Comparison of ENCODE assay signal across 11 mouse cellular contexts in the genomic region with DNA sequence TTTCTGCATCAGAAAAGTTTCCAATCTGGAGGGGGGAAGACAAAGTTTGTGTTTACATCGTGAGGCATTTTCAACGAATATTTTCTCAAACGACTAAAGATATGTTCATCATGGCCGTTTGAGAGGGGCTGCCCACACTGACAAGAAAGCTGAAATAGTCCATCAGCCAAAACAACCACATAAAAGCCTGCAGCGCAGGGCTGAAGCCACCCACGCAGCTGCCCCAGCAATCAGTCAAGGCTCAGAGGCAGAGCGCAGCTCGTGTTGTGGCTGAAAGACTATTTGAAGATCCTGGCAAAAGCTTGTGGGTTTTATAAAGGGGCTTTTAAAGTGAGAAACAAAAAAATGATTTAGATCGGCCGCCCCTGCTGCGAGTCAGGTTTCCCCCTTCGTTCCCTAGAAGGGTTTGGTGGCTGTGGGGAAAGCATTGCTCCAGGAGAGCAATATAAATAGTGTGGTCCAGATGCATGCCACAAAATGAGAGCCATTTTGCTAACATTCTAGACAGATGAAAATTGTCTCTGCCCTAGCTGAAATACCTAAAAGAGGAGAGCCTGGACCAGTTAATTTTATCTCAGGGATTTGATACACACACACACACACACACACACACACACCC.
DNase-seq lines count a peak whose midpoint lies in the region; ATAC-seq lines count a peak whose summit lies in the region.
"Had no signal": no experiment of that assay in that cellular context is flagged by ENCODE, and none has a peak within 500 bp of the region (broad histone marks: within the 10 kb centered on the region; RNA-seq: fewer than 3 reads in every experiment).

No protein-coding gene starts in this region.

- DNase-seq in CD4-positive, CD25-positive, alpha-beta regulatory T cell, adult 2 months (ENCODE audit: low read depth, low spot score), result peak; percentile 4
- peak; percentile 4 to 7 for DNase-seq in layer of hippocampus, adult 8-10 months (ENCODE audit: low spot score in 2 of 2)
- no peak for DNase-seq in layer of hippocampus, adult 9-10 months (ENCODE audit: low spot score)
- peak; percentile 16 to 26 for DNase-seq in layer of hippocampus, postnatal 10 days (ENCODE audit: low spot score in 2 of 2)
- DNase-seq in right cerebral cortex, postnatal 10 days (ENCODE audit: low spot score in 2 of 2), result peak; percentile 65
- no peak for DNase-seq in urinary bladder, postnatal 25 days (ENCODE audit: low spot score)
- no peak for DNase-seq in retina, embryonic 14.5 days (ENCODE audit: low spot score)
- DNase-seq: liver, embryonic 13.5 days had no signal

- ATAC-seq in CD4-positive, CD25-positive, alpha-beta regulatory T cell, adult 4 months, result no peak
- ATAC-seq: inflammation-experienced regulatory T-cells, adult 6 months; midbrain, embryonic 13.5 days had no signal

Comparison
In these comparisons a context has a peak if more than half of its experiments do, and no peak if none do; other contexts are left out.
1. DNase-seq: peak in CD4-positive, CD25-positive, alpha-beta regulatory T cell, adult 2 months (single experiment), layer of hippocampus, adult 8-10 months (2 of 2), layer of hippocampus, postnatal 10 days (2 of 2) and right cerebral cortex, postnatal 10 days (2 of 2); none in layer of hippocampus, adult 9-10 months (single experiment), urinary bladder, postnatal 25 days (single experiment) and retina, embryonic 14.5 days (single experiment).